Mouse (Mus musculus): Measurements from ENCODE around the gene Smpd1. TPM values are rescaled to one million over a fixed set of nuclear protein-coding genes. Genes with fewer than 3 reads are reported as not detected.

The Smpd1 gene
- polyA plus RNA-seq, 1 experiment from 2014 or later, result 79.7 TPM

GRCm38 (mm10) chr7:105581094-105581703 lies 27.0 kb downstream of the Smpd1 start, which contains the start of gene Apbb1:
Gene Apbb1, minus strand, starts transcription at chr7:105581653.
- peak within 1 kb of the TSS; percentile 73 for H3K4me3 ChIP-seq (ENCODE audit: low read depth, low read length)
- TF ChIP-seq CTCF (IDR thresholded peaks at IDR 0.05; ENCODE audit: low read depth), result no peak; the same call in 1 of the 2 replicates
- no peak for TF ChIP-seq EP300 (optimal IDR thresholded peaks at IDR 0.05)
- no peaks in the 10 kb centered on the region for H3K4me1 ChIP-seq (replicated peaks; ENCODE audit: control insufficient read depth, insufficient read depth)
- H3K9ac ChIP-seq (ENCODE audit: low read length), result peak within 1 kb of the TSS; percentile 70
- no peaks in the 10 kb centered on the region for H3K36me3 ChIP-seq (ENCODE audit: control insufficient read depth, insufficient read depth, low read length)
- no peaks in the 10 kb centered on the region for H3K9me3 ChIP-seq (ENCODE audit: control insufficient read depth, low read length)
- ATAC-seq (ENCODE audit: low FRiP score, low TSS enrichment) (peak; percentile 93), DNase-seq (ENCODE audit: low spot score) (peak; percentile 76)
- peak within 1 kb of the TSS; percentile 86 for H3K4me2 ChIP-seq (replicated peaks; ENCODE audit: low read depth)
- WGBS, result under 1% methylated on average over 24 of the region's 54 CpGs
- no peaks in the 10 kb centered on the region for H3K27me3 ChIP-seq (ENCODE audit: control insufficient read depth, insufficient read depth, low read length)
- peak within 1 kb of the TSS; percentile 63; the same call in 1 of the 2 replicates for H3K27ac ChIP-seq (replicated peaks)

- Histone ChIP-seq H3K9me3 (ENCODE audit: control insufficient read depth, low read length) (no peaks in the 10 kb centered on the region), H3K27me3 (ENCODE audit: control insufficient read depth, insufficient read depth, low read length) (no peaks in the 10 kb centered on the region), H3K4me1 (replicated peaks; ENCODE audit: control insufficient read depth, insufficient read depth) (no peaks in the 10 kb centered on the region), H3K4me3 (ENCODE audit: low read depth, low read length) (no peak overlapping the region), H3K9ac (ENCODE audit: low read length) (no peak overlapping the region), H3K36me3 (ENCODE audit: control insufficient read depth, insufficient read depth, low read length) (no peaks in the 10 kb centered on the region), H3K27ac (replicated peaks) (no peak overlapping the region), H3K4me2 (replicated peaks; ENCODE audit: low read depth) (no peak overlapping the region)
- DNase-seq (ENCODE audit: low spot score) (no peak), ATAC-seq (ENCODE audit: low FRiP score, low TSS enrichment) (no peak)
- WGBS, result 69% methylated on average over 2 of the region's 2 CpGs
- no peak for TF ChIP-seq CTCF (IDR thresholded peaks at IDR 0.05; ENCODE audit: low read depth)
These were observed 27.8 kb downstream of the Smpd1 start for GRCm38 (mm10) chr7:105581959-105582358.

DNA sequence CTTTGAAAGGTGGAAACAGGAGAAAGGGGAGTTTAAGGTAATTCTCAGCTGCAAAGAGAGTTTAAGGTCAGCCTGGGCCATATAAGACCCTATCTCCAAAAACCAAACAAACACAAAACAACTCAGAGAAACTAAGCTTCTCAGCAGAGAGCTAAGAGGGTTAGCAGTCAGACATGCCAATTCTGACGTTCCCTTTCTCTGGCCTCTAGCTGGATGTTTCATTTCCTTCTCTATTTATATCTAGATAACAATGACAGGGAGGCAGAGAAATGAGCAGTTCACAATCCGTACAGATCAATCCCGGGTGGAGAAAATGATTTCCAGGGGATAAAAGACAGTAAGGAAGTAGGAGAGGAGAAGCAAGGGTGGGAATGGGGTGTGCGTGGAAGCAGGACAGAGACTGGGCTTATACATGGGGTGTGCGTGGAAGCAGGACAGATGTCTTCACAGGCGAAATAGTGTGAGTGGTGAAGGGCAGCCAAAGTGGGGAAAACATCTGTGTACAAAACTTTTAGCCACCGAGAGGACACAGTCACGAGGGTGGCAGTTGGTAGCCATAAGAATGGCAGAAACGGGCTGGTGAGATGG lies 34.3 kb downstream of the Smpd1 start:
- Histone ChIP-seq H3K4me2 (replicated peaks; ENCODE audit: low read depth) (no peak overlapping the region), H3K4me1 (replicated peaks; ENCODE audit: control insufficient read depth, insufficient read depth) (no peaks in the 10 kb centered on the region), H3K9ac (ENCODE audit: low read length) (no peak overlapping the region), H3K27ac (replicated peaks) (no peak overlapping the region), H3K9me3 (ENCODE audit: control insufficient read depth, low read length) (no peaks in the 10 kb centered on the region), H3K36me3 (ENCODE audit: control insufficient read depth, insufficient read depth, low read length) (no peaks in the 10 kb centered on the region), H3K4me3 (ENCODE audit: low read depth, low read length) (no peak overlapping the region), H3K27me3 (ENCODE audit: control insufficient read depth, insufficient read depth, low read length) (no peaks in the 10 kb centered on the region)
- TF ChIP-seq CTCF (IDR thresholded peaks at IDR 0.05; ENCODE audit: low read depth), result no peak
- TF ChIP-seq EP300 (optimal IDR thresholded peaks at IDR 0.05), result no peak
- DNase-seq (ENCODE audit: low spot score), result no peak
- no peak for ATAC-seq (ENCODE audit: low FRiP score, low TSS enrichment)
- 49% methylated on average over 9 of the region's 9 CpGs for WGBS

DNA sequence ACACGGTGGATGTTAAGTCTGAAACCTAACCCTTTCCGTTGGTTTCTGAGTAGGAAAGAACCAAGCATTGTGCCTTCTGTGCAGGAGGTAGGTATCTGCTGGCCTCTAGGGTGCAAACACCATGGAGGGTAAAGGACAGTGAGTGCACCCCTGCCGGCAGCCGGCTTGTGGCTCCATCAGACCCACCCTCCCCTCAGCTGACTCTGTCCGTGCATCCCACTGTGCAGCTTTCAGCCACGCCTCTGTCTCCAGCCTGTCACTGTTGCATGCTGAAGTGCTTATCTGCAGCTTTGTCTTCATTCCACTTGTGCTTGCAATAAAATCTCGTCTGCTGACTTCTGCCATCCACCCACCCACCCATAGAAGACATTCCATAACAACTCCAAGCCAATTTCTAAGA lies 35.9 kb downstream of the Smpd1 start:
- Histone ChIP-seq H3K27ac (replicated peaks) (no peak overlapping the region), H3K9me3 (ENCODE audit: control insufficient read depth, low read length) (no peaks in the 10 kb centered on the region), H3K27me3 (ENCODE audit: control insufficient read depth, insufficient read depth, low read length) (no peaks in the 10 kb centered on the region), H3K9ac (ENCODE audit: low read length) (no peak overlapping the region), H3K4me1 (replicated peaks; ENCODE audit: control insufficient read depth, insufficient read depth) (no peaks in the 10 kb centered on the region), H3K36me3 (ENCODE audit: control insufficient read depth, insufficient read depth, low read length) (no peaks in the 10 kb centered on the region), H3K4me3 (ENCODE audit: low read depth, low read length) (no peak overlapping the region), H3K4me2 (replicated peaks; ENCODE audit: low read depth) (no peak overlapping the region)
- 34% methylated on average over 7 of the region's 7 CpGs for WGBS
- DNase-seq (ENCODE audit: low spot score), result no peak
- TF ChIP-seq EP300 (optimal IDR thresholded peaks at IDR 0.05) (no peak), CTCF (IDR thresholded peaks at IDR 0.05; ENCODE audit: low read depth) (no peak)
- no peak for ATAC-seq (ENCODE audit: low FRiP score, low TSS enrichment)

- peak; percentile 68 for DNase-seq (ENCODE audit: low spot score)
- peak; percentile 77 for ATAC-seq (ENCODE audit: low FRiP score, low TSS enrichment)
These were observed 48.9 kb downstream of the Smpd1 start for GRCm38 (mm10) chr7:105602860-105603623.

More at GRCm38 (mm10) chr7:105602860-105603623, 48.9 kb downstream of the Smpd1 start:
- Histone ChIP-seq H3K4me3 (ENCODE audit: low read depth, low read length) (no peak overlapping the region), H3K4me1 (replicated peaks; ENCODE audit: control insufficient read depth, insufficient read depth) (no peaks in the 10 kb centered on the region), H3K36me3 (ENCODE audit: control insufficient read depth, insufficient read depth, low read length) (no peaks in the 10 kb centered on the region), H3K9ac (ENCODE audit: low read length) (no peak overlapping the region), H3K27ac (replicated peaks) (no peak overlapping the region), H3K27me3 (ENCODE audit: control insufficient read depth, insufficient read depth, low read length) (no peaks in the 10 kb centered on the region), H3K9me3 (ENCODE audit: control insufficient read depth, low read length) (no peaks in the 10 kb centered on the region), H3K4me2 (replicated peaks; ENCODE audit: low read depth) (no peak overlapping the region)
- WGBS, result 33% methylated on average over 9 of the region's 9 CpGs
- TF ChIP-seq EP300 (optimal IDR thresholded peaks at IDR 0.05) (no peak), CTCF (IDR thresholded peaks at IDR 0.05; ENCODE audit: low read depth) (peak; percentile 86)

Other genes with a start within 250 kb of the Smpd1 start
- gene Olfr689, start 243.2 kb upstream of the Smpd1 start, polyA plus RNA-seq (2015; fragmentation: Nextera tagmentation; extraction: Ambion mirVana), result 0.04 TPM in 1 of 2 replicates, not detected in the other
- not detected in 2 replicates for gene Olfr690, start 220.3 kb upstream of the Smpd1 start, polyA plus RNA-seq (2015; fragmentation: Nextera tagmentation; extraction: Ambion mirVana)
- gene Olfr691, start 212.1 kb upstream of the Smpd1 start, polyA plus RNA-seq (2015; fragmentation: Nextera tagmentation; extraction: Ambion mirVana), result not detected in 2 replicates
- gene Olfr692, start 186.1 kb upstream of the Smpd1 start, polyA plus RNA-seq (2015; fragmentation: Nextera tagmentation; extraction: Ambion mirVana), result not detected in 2 replicates
- gene Gm5901, start 179.3 kb upstream of the Smpd1 start, polyA plus RNA-seq (2015; fragmentation: Nextera tagmentation; extraction: Ambion mirVana), result not detected in 2 replicates
- gene Fam160a2, start 154.3 kb upstream of the Smpd1 start, polyA plus RNA-seq (2015; fragmentation: Nextera tagmentation; extraction: Ambion mirVana), result 18.5 and 20.6 TPM in 2 replicates
- gene Cnga4, start 149.8 kb upstream of the Smpd1 start, polyA plus RNA-seq (2015; fragmentation: Nextera tagmentation; extraction: Ambion mirVana), result not detected in 2 replicates
- 3.3 and 3.6 TPM in 2 replicates for gene Cckbr, start 128.6 kb upstream of the Smpd1 start, polyA plus RNA-seq (2015; fragmentation: Nextera tagmentation; extraction: Ambion mirVana)
- gene Cavin3, start 72.1 kb upstream of the Smpd1 start, polyA plus RNA-seq (2015; fragmentation: Nextera tagmentation; extraction: Ambion mirVana), result 163 and 184 TPM in 2 replicates
- 16.6 and 18.5 TPM in 2 replicates for gene Apbb1, start 27.3 kb downstream of the Smpd1 start, polyA plus RNA-seq (2015; fragmentation: Nextera tagmentation; extraction: Ambion mirVana)
- 2.7 and 5.4 TPM in 2 replicates for gene Hpx, start 45.8 kb downstream of the Smpd1 start, polyA plus RNA-seq (2015; fragmentation: Nextera tagmentation; extraction: Ambion mirVana)
- 14.5 TPM in 2 replicates for gene Trim3, start 79.2 kb downstream of the Smpd1 start, polyA plus RNA-seq (2015; fragmentation: Nextera tagmentation; extraction: Ambion mirVana)
- 184 and 204 TPM in 2 replicates for gene Timm10b, start 85.7 kb downstream of the Smpd1 start, polyA plus RNA-seq (2015; fragmentation: Nextera tagmentation; extraction: Ambion mirVana)
- 53.0 and 53.2 TPM in 2 replicates for gene Arfip2, start 86.1 kb downstream of the Smpd1 start, polyA plus RNA-seq (2015; fragmentation: Nextera tagmentation; extraction: Ambion mirVana)
- gene Gm45799, start 86.2 kb downstream of the Smpd1 start, polyA plus RNA-seq (2015; fragmentation: Nextera tagmentation; extraction: Ambion mirVana), result 42.7 and 45.1 TPM in 2 replicates
- gene Dnhd1, start 96.5 kb downstream of the Smpd1 start, polyA plus RNA-seq (2015; fragmentation: Nextera tagmentation; extraction: Ambion mirVana), result 0.07 and 0.19 TPM in 2 replicates
- 265 and 289 TPM in 2 replicates for gene Ilk, start 182.2 kb downstream of the Smpd1 start, polyA plus RNA-seq (2015; fragmentation: Nextera tagmentation; extraction: Ambion mirVana)
- 16.6 and 21.3 TPM in 2 replicates for gene Rrp8, start 183.0 kb downstream of the Smpd1 start, polyA plus RNA-seq (2015; fragmentation: Nextera tagmentation; extraction: Ambion mirVana)
- gene Taf10, start 190.0 kb downstream of the Smpd1 start, polyA plus RNA-seq (2015; fragmentation: Nextera tagmentation; extraction: Ambion mirVana), result 109 and 118 TPM in 2 replicates
- gene Tpp1, start 197.9 kb downstream of the Smpd1 start, polyA plus RNA-seq (2015; fragmentation: Nextera tagmentation; extraction: Ambion mirVana), result 46.1 and 52.6 TPM in 2 replicates
- gene Dchs1, start 233.3 kb downstream of the Smpd1 start, polyA plus RNA-seq (2015; fragmentation: Nextera tagmentation; extraction: Ambion mirVana), result 2.5 and 2.8 TPM in 2 replicates

Measured in stomach, postnatal 0 days (tissue).